Mouse (Mus musculus) c-Kit-positive CD71-negative TER-119-negative erythroid progenitor cells, embryonic 14.5 days (primary cell): ENCODE results near the gene Synm.

Experiments used
- DNase-seq: peaks from one replicate; pipeline ENCODE4 v3.0.0-alpha.2; 2013; ENCODE audit warnings: low read depth

Synm gene

DNA sequence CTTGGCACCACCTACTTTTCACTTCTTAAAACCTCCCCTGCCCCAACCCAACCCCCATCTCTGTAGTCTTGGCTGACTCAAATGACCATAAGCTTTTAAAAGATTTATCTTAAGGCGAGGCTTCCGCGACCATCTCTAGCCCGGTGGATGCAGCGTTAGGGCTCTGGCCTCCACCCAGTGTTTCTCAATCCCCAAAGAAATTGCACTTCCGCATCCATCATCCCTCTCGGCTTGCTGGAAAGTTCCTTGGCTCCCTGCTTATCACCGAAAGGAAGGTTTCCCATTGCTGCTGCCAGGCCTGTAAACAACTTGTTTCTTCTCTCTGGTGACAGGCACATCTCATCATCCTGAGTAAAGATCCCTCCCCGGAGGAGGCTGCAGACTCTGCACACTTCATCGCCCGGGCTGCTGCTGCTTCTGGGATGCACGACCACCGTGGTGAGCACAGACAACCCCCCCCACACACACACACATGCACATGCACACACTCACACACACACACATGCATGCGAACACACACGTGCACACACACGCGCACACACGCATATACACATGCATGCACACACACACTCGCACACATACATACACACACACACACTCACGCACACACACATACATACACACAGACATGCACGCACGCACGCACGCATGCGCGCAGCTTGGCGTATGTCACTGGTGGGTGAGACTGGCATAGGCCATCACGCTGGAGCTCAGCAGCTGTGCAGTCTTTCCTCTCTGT lies 61.5 kb downstream of the Synm start:
- no peak for DNase-seq

DNA sequence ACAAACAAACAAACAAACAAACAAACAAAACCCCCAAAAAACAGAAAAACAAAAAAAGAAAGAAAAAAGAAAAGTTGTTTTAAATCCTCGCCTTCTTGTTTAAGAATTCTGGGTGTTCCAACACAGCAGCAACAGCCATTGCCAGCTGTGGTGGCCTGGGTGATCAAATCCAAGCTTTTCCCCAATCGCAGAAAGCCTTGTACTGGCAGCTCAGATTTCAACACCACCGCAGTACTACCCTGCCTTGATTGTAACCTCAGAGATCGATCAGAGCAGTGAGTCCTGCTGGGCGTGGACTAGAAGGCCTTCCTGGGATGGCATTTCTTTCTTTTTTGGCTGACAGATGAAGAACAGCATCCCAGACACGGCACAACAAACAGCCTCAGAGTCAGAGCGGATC lies 63.6 kb downstream of the Synm start:
- DNase-seq: no peak

DNA sequence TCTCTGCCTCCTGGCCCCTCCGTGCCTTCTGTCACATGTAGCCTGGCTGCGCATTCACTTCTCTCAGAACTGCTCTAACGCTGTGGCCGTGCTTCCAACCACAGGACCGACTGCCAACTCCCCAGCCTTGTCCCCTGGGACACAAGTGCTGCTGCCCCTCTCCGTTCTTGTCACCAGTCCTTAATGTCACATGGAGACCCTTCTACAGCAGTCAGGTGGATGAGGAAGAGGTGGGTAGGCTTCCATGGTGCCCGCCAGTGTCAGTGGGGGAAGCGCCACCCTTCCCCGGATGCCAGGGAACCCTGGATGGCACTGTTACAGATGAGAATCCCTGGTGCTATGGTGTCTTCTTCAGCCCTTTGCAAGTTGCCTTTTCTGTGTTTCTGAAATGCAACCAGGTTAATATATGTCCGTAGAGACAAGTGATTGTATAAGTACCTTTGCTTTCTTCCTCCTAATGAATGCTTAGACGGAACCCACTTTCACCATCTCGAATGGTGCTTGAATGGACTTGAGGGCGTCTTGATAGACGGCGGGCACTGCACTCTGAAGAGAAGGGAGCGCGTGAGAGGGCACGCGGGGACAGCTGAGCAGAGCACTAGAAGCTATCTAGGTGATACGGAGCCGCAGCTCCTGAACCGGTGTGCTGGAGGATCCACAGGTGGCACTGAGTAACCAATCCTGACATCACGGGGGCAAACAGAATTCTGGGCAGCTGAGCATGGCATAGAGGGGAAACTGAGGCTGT lies 66.6 kb downstream of the Synm start:
- DNase-seq: no peak

DNA sequence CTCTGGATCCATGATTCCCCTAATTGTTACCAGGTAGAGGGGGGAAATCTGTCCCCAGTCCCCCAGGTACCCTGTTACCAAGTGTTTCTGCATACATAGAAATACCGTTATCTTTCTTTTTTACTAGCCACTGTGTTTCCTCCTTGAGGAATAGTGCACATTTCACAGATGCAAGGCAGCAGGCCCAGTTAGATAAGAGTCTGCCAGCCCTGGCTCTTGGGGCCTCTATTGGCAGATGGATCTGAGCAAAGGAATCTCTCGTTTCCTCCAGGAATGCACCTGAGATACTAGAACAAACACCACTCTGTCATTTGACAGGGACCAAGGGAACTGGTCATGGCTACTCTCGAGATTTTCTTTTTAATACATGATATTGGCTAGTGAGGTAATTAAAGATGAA lies 67.4 kb downstream of the Synm start:
- no peak for DNase-seq

DNA sequence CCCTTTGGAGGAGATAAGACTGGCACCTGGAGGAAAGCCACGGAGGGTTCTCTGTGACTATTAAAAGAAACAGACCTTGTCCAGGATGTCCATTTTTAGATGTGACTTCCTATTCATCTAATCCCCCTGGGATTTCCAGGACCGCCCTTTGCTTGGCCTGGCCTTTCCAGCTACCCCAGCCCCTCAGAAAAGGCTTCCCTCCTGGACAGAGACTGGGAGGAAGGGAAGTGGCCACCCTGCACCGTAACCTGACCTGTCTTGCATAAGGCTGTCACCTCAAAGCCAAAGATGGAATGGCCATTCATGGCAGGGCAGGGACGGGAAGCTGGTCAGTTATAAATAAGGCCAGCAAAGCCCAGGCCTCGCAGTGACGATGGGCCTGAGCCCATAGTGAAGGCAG lies 68.5 kb downstream of the Synm start:
- DNase-seq: no peak

DNA sequence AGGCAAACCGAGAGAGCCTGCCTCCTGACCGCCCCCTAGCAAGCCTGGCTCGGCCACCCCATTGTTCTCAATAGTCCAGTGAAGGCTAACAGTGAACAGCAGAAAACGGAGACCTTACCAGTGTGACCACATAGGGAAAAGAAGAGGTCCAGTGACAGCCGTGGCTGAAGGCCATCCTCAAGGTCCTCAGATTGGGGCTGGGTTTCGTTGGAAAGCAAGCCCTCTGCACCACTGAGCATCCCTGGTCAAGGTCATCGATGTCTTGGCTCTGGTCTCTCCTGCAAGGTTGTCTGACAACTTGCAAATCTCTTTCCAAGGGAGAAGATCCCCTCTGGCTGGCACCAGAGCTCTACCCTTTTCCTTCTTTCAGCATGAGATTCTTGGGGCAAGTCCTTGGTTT lies 69.7 kb downstream of the Synm start:
- no peak for DNase-seq

DNA sequence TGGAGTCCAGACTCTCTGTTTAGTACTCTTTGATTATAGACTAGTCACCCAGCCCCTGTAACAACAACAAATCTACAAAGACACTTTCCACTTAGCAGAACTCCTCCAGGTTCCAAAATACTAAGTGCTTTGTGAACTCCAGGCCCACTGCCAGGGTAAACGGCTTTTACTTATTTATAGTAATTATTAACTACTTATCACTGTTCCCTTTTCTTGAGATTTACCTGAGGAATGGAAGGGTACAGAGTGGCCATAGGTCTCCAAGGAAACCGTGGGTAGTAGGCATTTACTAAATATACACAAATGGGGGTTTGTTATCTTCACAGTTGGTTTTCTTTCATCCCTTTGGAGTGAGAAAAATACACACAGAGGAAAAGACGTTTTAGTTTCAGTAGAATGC lies 71.3 kb downstream of the Synm start:
- no peak for DNase-seq

DNA sequence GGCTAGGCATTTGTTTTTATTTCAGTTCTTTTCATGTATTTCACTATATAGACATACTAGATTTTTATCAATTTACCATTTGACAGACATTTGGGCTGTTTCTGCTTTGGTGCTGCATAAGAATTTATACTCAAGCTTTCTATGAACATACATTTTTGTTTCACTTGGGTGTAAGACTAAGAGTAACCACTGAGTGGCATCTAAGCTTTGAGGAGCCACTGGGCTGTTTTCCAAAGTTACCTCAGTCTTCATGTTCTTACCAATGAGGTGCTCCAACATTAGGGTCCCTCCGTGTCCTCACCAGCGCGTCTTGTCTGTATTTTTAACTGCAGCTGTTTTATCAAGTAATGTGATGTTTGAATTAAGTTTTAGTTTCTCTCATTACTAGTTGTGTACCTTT lies 73.0 kb downstream of the Synm start:
- DNase-seq: no peak

DNA sequence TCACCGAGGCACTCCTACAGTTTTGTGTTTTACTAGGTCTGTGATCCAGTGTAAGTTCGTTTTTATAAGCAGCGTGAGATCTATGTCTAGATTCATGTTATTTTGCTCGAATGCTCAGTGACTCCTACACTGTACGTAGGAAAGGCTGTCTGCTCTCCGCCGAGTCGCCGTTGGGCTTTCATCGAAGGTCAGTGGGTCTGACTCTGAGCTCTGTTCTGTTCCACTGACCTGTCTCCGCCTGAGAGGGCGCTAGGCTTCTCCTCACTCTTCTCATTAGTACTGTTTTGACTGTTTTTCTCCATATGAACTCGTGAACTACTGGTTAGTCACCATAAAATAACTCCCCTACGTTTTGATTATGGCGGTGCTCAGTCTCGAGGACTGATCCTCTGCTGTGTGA lies 76.5 kb downstream of the Synm start:
- DNase-seq: no peak

DNA sequence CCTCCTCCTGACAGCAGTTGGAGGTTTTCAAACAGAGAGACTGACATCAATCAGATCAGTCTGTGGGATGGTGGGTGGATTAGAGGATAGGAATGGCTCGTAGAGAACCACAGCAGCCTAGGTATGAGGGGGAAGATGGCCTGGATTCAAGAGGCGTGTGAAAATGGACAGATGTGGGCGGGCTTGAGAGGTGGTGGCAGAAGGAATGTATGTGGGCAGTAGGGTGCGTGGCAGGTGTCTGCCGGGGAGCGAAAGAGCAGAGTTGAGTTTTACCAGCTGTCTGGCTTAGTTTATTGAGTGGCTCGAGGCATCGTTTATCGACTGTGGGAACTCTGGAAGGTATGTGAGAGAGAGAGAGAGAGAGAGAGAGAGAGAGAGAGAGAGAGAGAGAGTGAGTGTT lies 78.5 kb downstream of the Synm start:
- DNase-seq: no peak
